Mouse (Mus musculus) gastrocnemius, postnatal 10 days (tissue): ENCODE data around the gene Chd6. TPM values are rescaled to one million over a fixed set of nuclear protein-coding genes. Genes with fewer than 3 reads are reported as not detected.

Source experiments
- DNase-seq: peaks from one replicate; pipeline ENCODE4 v3.0.0; 2021; ENCODE audit warnings: mixed read lengths
- total RNA-seq, 2 experiments: library from RNA; stranded (reverse); gene quantifications; 2 replicates each; pipeline ENCODE4 v1.2.3; 2021

Gene Chd6
- total RNA-seq, 2 experiments from 2014 or later, result 18.6 to 27.2 TPM

- peak; percentile 52 for DNase-seq
Measured at GRCm38 (mm10) chr2:160932325-160932724, 176.6 kb downstream of the Chd6 start.

- DNase-seq, result no peak
Measured at GRCm38 (mm10) chr2:160931378-160931777, 177.5 kb downstream of the Chd6 start.

DNA sequence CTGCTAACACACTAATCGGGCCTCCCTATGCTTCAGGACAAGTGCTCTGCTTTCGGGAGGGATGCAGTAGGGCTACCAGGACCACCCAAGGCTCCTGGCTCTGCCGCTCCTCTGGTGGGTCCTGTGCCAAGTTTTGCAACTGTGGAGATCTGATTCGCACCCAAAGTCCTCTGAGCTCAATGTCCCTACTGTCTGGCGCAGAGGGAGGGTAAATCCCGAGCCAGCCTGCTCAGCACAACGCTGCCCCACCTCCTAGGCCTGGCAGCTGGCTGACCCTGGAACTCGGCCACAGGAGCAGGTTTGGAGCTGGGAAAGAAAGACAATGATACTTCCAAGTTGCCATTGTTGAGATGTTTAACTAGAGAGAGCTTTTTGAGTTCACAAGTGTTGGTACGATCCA lies 183.7 kb downstream of the Chd6 start:
- DNase-seq, result peak; percentile 63

GRCm38 (mm10) chr2:160921285-160921684 lies 187.6 kb downstream of the Chd6 start:
- DNase-seq, result no peak

DNA sequence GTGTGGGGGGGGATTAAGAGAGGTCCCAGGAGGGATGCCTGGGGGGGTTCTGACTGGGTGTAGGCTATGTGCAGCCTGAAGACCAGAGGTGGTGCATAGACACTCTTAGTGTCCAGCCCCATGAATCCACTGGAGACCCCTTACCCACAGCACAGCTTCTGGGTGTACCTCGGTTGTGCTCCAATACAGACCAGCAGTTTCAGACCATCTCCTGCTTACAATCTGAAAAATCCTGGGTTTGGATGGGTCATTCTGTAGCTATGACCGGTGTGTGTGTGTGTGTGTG lies 190.0 kb downstream of the Chd6 start:
- DNase-seq, result no peak

GRCm38 (mm10) chr2:160918154-160918929 lies 190.5 kb downstream of the Chd6 start:
- DNase-seq, result no peak

DNA sequence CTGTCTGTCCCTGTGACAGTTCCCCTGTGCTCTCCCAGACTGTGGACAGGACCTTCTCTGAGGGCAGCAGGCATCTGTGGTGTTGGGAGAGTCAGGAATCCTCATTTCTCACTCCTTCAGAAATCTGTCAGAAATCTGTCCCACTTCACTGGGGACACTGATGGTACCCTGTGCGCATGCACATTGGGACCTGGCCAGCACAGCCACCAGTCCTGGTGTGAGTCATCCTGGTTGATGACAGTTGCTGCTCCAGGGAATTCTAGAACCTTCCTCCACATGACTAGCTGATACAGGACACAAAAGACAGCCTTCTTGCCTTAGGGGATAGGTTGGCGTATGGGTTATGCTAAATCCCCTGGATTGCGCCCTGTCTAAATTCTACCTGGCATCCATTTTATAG lies 191.6 kb downstream of the Chd6 start:
- no peak for DNase-seq

DNA sequence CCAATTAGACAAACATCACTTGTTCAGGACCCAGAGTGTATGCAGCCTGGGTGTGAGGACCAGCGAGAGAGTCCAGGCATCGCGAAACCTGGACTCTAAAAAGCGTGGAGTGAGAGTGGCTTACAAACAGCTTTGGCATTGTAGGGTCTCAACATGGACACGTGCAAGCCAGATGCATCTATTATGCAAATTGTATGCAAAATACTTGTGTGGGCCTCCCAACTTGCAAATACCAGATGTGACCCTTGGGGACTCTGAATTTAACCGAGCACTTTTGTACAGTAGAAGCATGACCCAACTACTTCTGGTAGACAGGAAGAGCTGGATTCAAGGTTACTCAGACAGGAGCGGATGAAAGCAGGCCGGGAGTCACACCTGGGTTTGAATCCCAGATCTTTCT lies 192.2 kb downstream of the Chd6 start:
- no peak for DNase-seq

GRCm38 (mm10) chr2:160915821-160916610 lies 192.9 kb downstream of the Chd6 start:
- DNase-seq, result no peak

GRCm38 (mm10) chr2:160914656-160915055 lies 194.2 kb downstream of the Chd6 start:
- no peak for DNase-seq

DNA sequence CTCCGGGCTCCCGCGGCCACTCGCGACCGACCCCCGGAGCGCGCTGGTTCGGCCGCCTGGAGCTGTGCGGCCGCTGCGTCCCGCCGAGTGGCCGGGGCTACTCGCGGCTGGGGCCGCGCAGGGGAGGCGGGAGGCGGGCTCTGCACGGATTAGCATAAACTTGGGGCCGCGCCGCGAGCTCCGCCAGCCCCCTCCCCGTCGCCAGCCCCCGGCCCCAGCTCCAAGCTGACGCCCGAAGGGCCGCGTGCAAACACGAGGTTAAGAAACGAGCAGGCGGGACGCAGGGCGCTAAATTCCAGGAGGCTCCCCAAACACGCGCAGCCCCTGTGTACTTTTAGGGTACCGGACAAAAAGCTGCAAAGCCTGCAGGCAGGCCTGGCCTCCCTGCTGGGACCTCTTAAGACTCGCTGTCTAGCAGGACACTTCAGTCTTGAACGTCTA lies 196.6 kb downstream of the Chd6 start, which contains the start of gene Emilin3:
Emilin3 (minus strand) TSS at position 98 of the 441 bp plus-strand sequence.
- DNase-seq, result peak; percentile 49

DNA sequence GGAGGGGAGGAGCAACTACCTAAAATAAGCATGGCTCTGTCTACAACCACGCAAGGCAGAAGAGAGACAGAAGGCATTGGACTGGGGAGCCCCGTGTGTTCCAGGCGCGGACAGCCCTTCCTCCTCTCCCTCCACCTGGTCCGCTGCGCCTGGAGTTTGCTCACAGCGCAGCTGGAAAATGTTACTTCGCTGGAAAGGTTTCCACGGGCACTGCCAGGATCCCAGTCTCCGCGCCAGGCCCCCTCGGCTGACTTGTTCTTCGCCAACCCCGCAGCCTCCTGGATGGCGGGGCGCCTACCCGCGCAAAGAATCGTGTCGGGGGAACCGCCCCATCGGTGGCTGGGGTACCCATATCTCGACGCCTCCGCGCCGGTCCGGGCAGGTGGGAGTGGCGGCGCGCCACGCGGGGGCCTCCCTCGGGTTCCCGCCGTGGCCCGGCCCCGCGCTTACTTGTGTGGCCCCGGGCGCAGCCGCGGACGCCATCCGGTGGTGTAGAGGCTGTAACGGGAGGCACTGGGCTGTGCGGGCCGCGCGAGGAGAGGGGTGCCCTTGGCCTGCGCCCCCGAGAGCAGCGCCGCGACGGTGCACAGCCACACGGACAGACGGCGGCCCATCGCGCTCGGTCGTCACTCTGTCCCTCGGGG lies 197.2 kb downstream of the Chd6 start:
- DNase-seq, result peak; percentile 43

DNA sequence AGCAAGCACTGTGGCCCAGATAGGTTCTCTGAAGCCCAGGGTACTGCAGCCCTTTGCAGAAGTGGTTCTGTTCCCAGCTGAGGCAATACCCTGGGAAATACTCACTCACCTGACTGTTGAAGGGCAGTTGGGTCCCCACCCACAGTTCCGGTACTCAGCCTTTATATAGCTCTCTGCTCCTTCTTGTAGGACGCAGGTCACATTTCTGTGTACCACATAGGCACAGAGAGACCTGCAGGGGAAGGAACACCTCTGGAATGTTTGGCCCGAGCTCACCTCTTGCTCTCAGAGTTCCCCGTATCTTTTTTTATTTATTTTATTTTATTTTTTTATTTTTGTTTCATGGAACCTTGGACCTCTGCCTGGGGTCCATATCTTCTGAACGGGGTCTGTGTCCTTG lies 198.2 kb downstream of the Chd6 start:
- no peak for DNase-seq

- DNase-seq, result peak; percentile 32
Measured at GRCm38 (mm10) chr2:160908607-160909006, 200.3 kb downstream of the Chd6 start.

DNA sequence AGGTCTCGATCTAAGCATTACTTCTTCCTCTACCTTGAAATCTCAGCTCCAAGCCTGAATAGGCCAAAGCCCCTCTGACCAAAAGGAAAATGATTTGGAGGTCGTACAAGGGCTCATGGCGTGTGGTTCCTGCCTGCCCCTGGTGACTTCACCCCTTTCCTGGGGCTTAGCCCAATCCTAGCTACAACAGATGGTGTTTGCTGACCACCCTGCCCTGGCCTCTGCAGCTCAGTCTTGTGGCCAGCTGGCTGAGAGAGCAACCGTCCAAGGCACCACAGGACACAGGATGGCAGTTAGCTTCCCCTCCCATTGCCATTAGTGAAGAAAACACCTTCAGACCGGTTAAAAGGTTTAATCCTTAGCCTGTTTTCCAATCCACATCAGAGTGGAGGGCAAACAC lies 202.8 kb downstream of the Chd6 start:
- DNase-seq, result no peak

- DNase-seq, result no peak
Measured at GRCm38 (mm10) chr2:160905301-160905700, 203.6 kb downstream of the Chd6 start.

DNA sequence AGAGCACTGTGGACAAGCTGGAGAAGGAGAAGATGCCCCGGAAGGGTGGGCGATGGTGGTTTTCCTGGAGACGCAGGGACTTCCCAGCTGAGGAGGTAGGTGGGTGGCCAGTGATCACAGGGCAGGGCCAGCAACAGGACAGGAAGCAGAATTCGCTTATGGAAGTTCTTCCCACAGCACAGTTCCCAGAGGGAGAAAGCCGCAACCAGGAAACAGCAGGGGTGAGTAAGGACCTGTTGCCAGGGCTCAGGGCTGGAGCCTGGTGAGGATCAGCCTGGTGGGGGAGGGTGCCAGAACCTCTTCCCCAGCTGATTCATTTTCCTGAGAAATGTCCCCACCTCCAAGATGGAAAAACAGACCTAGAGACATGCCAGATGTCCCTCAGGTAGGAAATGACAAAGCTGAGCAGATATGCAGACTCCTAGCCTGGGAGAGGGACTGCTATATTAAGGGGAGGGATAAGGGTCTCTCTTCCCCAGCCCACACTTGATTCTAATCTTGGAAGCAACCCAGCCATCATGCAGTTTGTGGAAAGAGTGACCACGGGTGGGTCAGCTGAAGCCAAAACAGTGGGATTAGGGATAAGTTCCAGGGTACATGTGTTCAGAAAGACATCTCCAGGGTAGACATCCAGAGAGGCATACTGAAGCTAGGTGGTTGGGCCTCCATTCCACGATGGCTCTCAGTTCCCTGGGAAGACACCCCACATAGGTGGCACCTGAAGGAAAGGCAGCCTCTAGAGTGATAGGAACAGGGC lies 207.0 kb downstream of the Chd6 start:
- no peak for DNase-seq

Other genes starting within 250 kb of the Chd6 start
- gene Zhx3, start 236.1 kb downstream of the Chd6 start, total RNA-seq, result 10 to 100 TPM; 53.3 to 57.6 TPM
- gene Lpin3, start 228.4 kb downstream of the Chd6 start, total RNA-seq, result 10 to 100 TPM in 1 of 2 experiments, 1 to 10 TPM in 1; 9.7 to 11.3 TPM
- gene Emilin3, start 196.7 kb downstream of the Chd6 start, total RNA-seq, result 1 to 10 TPM; 6.9 to 8.2 TPM